Mouse (Mus musculus) MEL-GATA-1-ER (cell line): ENCODE data around the gene Cnot1.
A peak's percentile ranks its signal among the peaks of the same experiment; 100 is the strongest.

Source experiments
- DNase-seq: peaks from one replicate; pipeline ENCODE4 v3.0.0-alpha.2; 2012; ENCODE audit warnings: low read depth; ENCODE audit errors: extremely low read depth

Cnot1 gene

DNA sequence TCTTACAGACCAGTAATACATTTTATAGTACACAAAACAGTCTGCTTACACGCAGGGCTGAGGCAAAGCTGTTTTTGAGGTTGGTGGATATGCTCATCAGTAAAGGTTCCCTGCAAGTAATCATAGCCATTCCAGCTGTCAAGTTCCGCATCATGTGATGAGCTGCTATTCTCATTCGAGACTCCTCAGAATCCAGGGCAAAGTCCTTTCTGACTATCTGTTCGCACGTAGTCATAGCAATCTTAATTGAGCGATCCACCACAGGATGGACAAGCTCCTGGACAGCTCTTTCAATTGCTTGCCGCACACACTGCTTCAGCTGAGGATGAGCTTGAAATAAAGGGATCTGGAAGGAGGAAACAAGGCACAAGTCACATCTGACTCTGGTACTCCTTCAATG is 65.5 kb downstream of the Cnot1 start:
- DNase-seq, result no peak

DNA sequence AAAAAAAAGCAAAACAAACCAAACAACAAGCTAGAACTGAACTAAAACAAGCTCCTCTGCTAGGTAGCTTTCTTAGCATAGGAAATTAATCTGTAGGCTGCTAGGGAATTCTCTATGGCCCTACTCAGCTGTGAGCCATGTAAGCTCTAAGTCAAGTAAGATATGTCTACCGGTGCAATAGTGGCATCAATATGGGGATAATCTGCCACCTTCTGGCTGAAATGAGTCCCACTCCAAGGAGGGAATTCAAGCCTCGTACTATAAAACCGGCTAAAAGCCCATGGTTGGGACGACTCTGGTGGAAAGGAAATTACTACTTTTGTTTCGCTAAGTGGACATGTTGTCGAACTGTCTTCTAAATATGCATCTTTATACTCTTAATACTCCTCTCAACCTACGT is 68.7 kb downstream of the Cnot1 start:
- DNase-seq, result no peak

DNA sequence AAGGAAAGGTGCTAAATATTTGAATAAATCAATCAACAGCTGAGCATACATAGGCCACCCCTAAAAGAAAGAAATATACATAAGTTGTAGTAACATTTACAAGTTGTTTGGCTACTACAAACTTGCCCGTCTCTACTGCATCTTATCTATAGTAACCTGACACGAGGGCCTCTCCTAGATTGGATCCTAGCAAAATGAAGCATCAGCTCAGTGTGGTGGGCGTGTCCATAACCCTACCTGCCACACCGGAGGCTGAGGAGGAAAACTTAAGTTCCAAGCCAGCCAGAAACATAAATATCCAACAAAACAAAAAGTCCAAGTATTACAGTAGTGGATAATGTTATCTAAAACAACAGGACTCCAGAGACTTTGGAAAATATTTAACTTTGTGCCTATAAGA is 79.6 kb downstream of the Cnot1 start:
- no peak for DNase-seq

DNA sequence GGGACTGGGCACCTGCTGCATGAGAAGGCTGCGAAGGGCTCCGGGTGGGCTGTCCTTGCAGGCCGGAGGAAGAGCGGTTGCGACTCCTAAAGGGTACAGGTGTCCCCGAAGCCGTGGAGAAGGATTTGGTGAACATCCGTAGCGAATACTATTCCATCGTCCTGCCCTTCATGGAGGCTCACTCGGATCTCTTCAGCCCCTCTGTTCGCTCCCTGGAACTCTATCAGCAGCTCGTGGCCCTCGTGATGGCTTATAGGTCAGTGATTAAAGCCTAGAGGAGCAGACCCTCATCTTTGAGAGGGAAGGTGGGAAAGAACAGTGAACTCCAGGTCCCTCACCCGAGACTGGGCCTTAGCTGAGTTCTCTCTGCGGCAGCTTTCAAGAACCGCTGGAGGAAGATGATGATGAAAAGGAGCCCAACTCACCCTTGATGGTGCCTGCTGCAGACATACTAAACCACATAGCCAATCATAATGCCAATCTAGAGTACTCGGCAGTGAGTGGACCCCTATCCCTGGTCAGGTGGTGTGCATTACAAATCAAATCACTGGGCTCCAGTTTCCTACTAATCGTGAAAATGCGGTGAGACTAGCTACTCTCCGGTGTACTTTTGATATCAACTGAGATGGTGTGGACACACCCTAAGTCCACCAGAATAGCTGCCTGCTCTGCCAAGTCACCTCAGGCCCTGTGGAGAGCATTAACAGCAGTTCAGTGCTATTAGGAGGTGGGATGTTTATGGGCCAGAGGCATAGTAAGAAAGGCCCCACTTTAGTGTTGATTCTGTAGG is 90.5 kb downstream of the Cnot1 start:
- peak; percentile 33 for DNase-seq

DNA sequence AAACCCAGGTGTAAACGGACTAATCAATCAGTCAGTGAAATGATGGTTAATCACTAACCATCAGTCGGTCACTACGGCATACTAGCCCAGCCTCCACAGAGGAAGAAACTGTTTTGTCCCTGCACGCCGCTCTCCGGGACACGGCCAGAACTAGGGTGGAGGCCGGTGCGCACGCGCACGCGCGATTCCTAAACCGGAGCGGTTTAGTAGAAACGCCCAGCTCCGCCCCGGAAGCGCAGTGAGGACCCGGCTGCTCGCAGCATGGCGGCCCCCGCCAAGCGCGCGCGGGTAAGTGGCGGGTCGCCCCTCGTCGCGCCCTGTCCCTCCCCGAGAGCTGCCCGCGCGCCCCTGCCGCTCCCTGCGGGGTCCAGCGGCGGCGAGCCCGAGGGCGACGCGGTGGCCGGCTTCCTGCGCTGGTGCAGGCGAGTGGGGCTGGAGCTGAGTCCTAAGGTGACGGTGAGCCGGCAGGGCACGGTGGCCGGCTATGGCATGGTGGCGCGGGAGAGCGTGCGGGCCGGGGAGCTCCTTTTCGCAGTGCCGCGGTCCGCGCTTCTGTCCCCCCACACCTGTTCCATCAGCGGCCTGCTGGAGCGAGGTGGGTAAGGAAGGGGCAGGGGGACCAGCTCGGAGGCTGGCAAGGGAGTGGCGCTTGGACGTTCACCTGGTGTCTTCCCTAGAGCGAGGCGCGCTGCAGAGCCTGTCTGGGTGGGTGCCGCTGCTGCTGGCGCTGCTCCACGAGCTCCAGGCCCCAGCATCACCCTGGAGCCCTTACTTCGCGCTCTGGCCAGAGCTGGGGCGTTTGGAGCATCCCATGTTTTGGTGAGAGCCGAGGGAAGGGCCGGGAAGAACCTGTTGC is 91.4 kb downstream of the Cnot1 start, which contains the start of gene Setd6:
Gene Setd6 (plus strand): TSS at position 206 of the 856 bp plus-strand sequence.
- DNase-seq, result peak; percentile 73

DNA sequence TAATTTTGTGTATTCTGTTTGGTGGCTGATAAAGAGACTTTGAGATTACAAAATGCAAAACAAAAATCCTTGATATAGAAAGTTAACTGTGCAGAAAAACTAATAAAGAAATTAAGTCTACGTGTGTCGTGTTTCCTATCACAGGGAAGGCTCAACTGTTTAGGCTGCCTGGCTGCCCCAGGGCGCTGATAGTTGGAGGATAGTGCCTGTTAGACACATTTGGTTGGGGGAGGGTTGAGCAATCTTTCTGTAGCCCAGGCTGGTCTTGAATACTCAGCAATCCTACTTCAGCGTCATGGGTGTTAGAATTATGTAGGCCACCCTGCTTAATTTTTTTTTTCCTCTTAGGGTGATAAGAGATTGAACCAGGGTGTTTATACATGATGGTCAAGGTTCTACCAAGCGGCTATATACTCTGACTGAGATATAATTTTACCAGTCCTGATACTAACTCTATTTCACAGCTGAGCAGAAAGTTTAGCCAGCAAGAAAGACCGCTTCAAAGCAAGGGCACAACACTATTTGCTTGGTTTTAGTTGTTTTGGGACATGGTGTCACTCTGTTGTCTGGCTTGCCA is 92.3 kb downstream of the Cnot1 start:
- DNase-seq, result no peak

DNA sequence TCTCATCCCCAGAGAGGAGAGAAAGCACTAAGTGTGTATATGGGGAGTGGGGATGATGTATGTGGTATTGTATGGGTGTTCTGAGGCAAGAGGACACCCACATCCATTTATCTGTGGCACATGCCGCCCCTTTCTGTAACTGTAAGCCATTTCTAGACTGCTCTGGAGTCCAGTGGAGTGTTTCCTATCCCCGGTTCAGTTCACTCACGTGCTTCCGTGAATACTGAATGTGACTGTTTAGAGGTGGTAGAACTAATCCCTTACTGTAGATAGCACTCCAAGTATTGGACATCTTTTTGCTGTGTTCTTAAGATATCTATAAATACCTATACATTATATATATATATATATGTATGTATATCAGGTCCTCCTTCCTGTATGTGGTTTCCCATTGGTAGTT is 92.9 kb downstream of the Cnot1 start:
- no peak for DNase-seq

DNA sequence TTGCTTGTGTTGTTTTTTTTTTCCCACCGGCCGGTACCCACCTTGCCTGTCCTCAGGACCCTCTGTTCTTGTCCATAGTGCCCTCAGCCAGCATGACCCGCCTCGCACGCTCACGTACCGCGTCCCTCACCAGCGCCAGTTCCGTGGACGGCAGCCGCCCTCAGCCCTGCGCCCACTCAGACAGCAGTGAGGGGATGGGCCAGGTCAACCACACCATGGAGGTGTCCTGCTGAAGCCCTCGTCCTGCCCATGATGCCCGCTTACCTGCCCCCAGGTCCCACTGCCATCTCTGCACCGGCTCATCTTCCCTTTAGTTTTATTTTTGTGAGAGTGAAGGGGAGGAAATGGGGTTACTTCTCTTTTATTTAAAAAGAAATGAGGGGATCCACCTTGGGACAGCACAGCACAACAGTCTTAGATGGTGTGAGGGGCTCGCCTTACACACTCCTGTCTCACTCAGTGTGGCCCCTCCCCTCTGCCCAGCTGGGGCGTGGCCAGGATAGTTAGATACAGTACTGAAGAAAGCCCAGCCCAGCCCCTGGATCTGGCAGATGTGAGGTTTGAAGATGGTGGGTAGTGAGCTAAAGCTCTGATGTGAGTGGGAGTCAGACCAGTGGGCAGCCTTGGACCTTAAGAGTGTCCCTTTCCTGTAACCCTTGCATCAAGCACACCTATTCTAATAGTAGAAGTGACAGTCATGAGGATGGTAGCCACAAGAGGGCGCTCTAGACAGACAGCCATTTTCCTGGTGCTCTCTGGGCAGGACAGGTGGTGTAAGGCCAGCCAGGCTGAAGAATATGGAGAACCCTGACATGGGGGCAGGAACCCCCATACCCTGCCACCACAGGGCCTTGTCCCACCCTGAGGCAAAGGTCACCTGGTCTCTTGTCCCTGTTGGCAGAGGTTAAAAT is 93.9 kb downstream of the Cnot1 start:
- peak; percentile 55 for DNase-seq

DNA sequence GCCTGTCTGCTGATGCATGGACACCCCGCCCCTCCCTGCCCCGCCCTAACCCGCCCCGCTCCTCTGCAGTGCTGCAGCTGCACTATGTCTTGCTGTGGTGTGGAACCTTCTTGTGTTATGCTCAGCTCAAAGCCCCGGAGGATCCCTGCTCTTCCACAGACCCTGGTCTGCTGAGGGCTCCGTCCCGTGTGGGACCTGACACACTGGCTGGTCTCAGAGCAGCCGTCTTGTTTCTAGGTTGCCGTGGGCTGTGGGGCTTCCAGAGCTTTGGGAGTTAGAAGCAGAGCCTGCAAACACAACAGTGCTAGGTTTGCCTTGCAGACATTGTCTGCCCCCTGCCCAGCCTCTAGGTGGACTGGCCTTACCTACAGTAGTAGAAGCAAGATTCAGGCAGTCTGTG is 94.9 kb downstream of the Cnot1 start:
- no peak for DNase-seq

DNA sequence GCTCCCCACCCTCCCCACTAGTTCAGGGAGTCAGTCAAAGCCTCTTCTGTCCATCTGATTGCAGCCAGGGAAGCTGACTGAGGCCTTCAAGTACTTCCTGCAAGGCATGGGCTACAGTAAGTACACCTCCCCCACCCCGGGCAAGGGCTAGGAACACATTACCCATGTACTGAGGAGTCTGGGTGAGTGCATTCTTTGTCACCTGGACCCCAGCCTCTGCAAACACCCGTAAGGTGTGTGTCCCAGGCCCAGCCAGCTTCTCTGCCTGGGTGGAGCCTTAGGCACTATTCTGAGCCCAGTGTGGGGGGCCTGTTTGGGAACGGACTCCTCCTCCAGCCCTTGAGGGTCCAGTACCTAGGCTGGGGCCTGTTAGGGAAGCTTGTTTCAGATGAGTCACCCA is 96.2 kb downstream of the Cnot1 start:
- no peak for DNase-seq

DNA sequence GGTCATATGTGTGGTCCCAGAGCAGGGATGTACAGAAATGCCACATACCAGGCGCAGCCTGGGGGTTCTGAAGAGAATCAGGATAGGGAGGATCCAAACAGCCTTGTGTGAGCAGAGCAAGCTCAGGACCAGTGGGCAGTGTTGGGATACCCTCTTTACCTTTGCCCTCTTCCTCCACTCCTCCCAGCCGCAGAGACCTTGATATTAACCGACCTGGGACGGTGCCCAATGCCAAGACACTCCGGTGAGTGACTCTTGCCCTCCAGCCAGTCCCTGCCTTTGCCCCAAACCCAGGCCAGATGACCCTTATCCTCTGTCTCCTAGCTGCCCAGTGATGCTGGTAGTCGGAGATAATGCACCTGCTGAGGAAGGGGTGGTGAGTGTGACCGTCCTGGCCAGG is 97.7 kb downstream of the Cnot1 start:
- DNase-seq, result no peak

DNA sequence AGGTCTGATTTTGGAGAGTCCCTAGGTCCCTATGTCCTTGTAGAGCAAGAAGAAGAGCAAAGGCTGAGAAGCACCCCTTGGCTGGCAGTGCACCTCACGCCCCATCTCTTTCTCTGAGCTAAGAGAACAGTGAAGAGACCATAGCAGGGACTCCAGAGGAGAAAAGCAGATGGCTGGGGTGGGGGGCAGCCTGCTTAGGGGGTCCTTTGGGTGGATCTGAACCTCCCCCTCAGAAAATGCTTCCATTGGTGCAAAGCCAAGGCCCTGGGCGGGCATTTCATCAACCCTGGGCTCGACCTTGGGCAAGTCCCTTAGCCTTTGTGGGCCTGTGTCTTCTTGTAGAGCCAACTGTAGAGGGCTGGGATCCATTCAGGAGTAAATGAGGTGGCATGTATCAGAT is 102.7 kb downstream of the Cnot1 start:
- DNase-seq, result no peak

DNA sequence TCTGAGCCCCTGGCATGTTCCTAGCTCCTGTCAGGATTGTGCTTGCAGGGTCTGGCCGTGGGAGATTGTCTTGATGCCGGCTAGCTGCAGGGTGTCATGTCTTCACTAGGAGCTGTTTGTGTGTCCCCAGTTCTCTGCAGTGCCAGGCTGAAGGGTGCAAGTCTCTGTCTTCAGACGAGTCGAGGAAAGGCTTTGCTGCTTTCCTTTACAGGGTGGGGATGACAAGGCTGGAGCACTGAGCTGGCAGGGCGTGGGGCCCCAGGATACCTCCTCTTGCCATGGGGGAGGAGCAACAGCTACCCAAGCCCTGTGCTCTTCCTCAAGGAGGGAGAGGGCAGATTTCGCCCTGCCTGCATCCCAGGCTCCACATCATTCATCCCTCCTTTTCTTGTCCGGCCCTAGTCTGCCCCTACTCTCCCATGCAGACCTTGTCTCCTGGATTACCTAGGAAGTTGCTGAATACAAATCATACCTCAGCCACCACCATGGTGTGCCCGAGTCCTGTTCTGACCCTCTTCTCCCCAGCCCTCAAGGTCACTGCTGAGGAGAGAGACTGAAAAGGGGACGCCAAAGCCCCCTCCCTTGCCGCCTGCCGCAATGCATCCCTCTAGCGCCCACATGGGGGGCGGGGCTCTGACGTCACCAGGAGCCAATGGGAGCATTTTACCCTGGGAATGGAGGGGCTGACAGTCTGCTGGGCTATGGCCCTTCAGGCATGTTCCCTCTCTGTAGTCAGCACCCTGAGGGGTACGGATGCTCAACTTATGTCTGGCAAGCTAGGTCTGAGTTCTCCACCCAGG is 103.6 kb downstream of the Cnot1 start:
- no peak for DNase-seq

DNA sequence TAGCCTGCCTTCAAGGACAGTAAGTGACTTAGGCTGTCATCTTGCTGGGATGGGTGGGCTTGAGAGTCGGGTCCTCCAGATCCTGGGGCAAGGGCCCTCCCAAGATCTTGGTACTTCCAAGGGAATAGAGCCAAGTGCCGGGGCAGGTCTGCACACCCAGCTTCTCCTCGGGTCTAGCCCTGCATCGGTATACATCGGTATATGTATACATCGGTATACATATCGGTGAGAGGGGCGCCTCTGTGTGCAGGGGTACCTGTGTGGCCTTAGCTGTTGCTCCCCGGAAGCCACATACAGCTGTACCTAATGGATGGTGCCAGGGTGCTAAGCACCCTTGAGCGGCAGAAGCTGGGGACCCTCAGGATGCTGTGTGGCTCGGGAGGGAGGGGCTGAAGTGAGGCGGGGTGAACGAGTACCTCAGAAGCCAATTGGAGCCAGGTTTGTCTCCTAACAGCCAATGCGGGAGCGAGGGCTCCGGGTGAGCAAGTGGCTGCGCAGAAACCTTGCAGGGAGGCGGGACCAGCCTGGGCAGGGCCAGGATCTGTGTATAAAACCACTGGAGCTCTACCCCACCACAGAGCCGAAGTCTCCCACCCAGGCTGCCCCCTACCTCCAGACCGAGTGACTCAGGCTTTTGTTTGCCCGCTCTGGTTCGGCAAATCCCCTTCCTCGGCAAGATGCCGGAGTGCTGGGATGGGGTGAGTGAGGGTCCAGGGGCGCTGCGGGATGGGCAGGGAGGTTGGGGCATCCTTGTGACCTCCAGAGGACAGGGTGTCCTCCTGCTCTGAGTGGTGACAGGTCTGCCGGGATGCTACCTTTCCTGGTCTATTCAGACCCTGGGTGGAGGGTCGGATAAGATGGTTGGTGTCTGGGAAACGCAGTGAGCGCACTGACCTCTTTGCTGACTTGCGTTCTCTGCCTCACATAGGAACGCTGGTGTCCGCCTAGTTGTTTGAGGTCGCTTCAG is 104.5 kb downstream of the Cnot1 start:
- peak; percentile 66 for DNase-seq

DNA sequence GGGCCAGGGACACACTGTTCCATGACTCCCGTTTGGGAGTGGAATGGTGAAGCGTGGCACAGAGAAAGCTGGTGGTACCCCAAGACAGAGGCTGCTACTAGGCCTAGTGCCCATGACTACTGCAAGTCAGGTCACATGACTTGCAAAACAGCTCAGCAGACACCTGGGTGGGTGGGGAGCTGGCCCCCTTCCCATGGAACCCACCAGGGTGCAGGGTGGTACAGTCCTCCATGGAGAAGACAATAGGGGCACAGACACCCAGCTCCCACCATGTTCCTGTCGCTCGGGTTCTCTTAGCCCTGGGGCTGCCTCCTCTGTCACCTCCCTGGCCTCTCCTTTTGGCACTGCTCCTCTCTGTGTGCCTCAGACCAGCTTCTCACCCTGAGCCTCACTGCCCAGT is 105.5 kb downstream of the Cnot1 start:
- no peak for DNase-seq

DNA sequence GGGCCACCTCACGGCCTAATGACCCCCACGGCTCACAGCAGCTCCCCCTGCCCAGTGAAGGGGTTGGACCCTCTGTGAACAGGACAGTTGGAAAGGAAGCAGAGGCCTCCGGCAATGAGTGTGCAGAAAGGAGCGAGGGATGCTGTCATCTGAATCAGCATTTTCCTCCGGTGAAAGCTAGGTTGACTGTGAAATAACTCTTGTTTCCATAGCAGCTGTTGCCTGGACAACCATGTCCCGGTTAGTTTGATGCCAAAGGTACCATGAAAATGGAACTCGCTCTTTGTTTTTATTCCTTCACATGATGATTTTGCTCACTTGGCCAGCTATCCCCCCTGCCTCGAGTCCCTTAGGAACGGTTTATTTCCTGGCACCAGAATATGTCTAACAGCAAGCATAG is 107.0 kb downstream of the Cnot1 start:
- no peak for DNase-seq

DNA sequence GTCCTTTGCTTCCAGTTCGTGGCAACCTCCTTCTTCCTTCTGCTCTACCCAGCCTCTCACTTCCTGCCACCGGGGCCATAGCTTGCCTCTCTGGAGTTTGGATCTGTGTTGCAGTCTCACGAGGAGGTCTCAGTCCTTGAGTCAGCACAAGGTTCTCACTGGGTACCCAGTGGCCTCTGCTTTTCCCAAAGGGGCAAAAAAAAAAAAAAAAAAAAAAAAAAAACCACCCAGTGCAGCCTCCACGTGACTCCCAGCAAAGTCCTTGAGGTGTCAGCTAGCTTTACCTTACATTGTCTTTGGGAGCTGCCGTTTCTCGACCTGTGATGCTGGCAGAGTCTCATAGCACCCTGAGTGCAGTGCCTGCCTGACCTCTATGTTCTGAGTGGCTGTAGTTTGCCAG is 109.1 kb downstream of the Cnot1 start:
- DNase-seq, result no peak

DNA sequence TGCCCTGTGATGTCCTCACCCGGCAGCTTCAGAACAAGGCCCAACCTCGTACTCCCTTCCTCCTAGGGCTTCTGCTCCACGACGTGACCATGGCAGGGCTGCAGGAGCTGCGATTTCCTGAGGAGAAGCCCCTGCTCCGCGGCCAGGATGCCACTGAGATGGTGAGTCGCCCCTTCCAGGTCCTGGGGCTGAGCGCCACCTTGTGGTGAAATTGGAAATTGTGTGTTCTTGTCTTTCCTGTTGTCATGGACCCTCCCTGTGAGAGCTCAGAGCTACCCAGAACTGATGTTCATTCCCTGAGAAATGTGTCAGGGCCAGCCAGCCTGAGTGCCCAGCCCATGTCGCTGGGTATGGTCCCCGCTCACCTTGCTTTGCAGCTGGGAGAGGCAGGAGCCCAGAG is 110.1 kb downstream of the Cnot1 start:
- peak; percentile 43 for DNase-seq

DNA sequence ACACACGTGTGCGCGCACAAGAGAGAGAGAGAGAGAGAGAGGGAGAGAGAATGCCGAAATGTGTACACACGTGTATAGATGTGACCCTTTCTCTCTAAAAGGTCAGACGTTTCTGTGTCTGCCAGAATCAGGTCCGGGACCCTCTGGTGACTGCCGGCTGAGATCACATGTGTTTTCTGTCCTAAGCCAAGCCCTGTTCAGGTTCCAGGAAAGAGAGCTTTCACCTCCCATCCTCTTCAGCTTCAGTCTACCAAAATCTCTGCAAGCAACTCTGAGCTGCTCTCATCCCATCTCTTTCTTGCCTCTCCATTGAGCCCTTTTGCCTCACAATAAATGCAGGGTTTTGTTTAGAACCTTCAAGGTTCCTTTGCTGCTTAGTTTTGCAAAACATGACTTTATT is 110.6 kb downstream of the Cnot1 start:
- no peak for DNase-seq
